Mouse (Mus musculus): ENCODE data around the gene Ankrd28. TPM values are rescaled to one million over a fixed set of nuclear protein-coding genes. Genes with fewer than 3 reads are reported as not detected.

The Ankrd28 gene
- polyA plus RNA-seq, 1 experiment from 2014 or later = 12.1 TPM

DNA sequence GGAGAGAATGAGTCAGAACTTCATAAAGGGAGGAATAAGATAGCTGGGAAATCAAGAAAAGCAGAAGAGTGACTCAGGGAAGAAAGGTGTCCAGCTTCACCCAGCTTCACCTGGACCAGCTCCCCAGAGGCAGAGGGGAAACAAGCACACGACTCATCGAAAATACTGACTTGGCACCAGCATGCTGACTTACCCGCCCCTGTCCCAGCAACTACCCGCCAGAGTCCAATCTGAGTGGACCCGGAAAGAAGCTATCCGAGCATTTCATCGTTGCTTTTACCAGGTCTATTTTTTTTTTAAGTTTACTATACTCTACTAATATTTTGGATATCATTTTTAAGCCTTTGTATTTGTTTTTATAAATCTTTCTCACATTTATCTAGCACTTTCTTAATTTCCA lies 29.5 kb downstream of the Ankrd28 start:
- WGBS = 86% methylated on average over 7 of the region's 7 CpGs
- no peak for ATAC-seq (ENCODE audit: insufficient number of reproducible peaks, insufficient read depth, low FRiP score, low read depth)
- no peaks in the 10 kb centered on the region for H3K9me3 ChIP-seq (ENCODE audit: control insufficient read depth, low read depth, low read length)
- H3K27me3 ChIP-seq (ENCODE audit: control insufficient read depth, insufficient read depth, low read length) = no peaks in the 10 kb centered on the region
- no peak overlapping the region for H3K27ac ChIP-seq (ENCODE audit: low read length)
- no peak overlapping the region for H3K4me3 ChIP-seq (ENCODE audit: low read depth, low read length)
- H3K4me2 ChIP-seq (replicated peaks; ENCODE audit: low read depth, low read length) = no peak overlapping the region
- H3K36me3 ChIP-seq (ENCODE audit: control insufficient read depth, insufficient read depth, low read length) = no peaks in the 10 kb centered on the region
- no peaks in the 10 kb centered on the region for H3K4me1 ChIP-seq (ENCODE audit: control insufficient read depth, insufficient read depth, low read length)
- no peak overlapping the region for H3K9ac ChIP-seq (replicated peaks; ENCODE audit: low read depth, low read length)

DNA sequence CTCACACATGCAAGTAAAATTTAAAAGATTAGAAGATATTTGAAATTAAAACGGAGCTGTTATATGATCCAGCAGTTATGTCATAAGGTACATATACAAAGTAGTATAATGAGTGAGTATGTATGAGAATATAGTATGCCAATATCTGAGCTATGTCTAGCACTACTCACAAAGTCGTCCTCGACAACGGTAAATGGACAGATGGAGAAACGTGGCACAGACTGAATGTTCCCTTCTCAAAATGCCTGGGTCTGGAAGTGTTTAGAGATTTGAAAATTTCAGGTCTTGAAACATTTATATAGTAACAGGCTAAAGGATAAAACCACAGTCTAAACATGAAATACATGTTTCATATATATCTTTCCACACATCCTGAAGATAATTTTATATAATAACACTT lies 30.0 kb downstream of the Ankrd28 start:
- Histone ChIP-seq H3K27me3 (ENCODE audit: control insufficient read depth, insufficient read depth, low read length) (no peaks in the 10 kb centered on the region), H3K9me3 (ENCODE audit: control insufficient read depth, low read depth, low read length) (no peaks in the 10 kb centered on the region), H3K4me1 (ENCODE audit: control insufficient read depth, insufficient read depth, low read length) (no peaks in the 10 kb centered on the region), H3K4me3 (ENCODE audit: low read depth, low read length) (no peak overlapping the region), H3K27ac (ENCODE audit: low read length) (no peak overlapping the region), H3K9ac (replicated peaks; ENCODE audit: low read depth, low read length) (no peak overlapping the region), H3K4me2 (replicated peaks; ENCODE audit: low read depth, low read length) (no peak overlapping the region), H3K36me3 (ENCODE audit: control insufficient read depth, insufficient read depth, low read length) (no peaks in the 10 kb centered on the region)
- no peak for ATAC-seq (ENCODE audit: insufficient number of reproducible peaks, insufficient read depth, low FRiP score, low read depth)
- WGBS = 84% methylated on average over 5 of the region's 5 CpGs

- ATAC-seq (ENCODE audit: insufficient number of reproducible peaks, insufficient read depth, low FRiP score, low read depth) = no peak
- no peak overlapping the region for H3K27ac ChIP-seq (ENCODE audit: low read length)
- H3K9me3 ChIP-seq (ENCODE audit: control insufficient read depth, low read depth, low read length) = no peaks in the 10 kb centered on the region
- no peak overlapping the region for H3K4me2 ChIP-seq (replicated peaks; ENCODE audit: low read depth, low read length)
- no peaks in the 10 kb centered on the region for H3K27me3 ChIP-seq (ENCODE audit: control insufficient read depth, insufficient read depth, low read length)
- H3K4me3 ChIP-seq (ENCODE audit: low read depth, low read length) = no peak overlapping the region
- no peaks in the 10 kb centered on the region for H3K36me3 ChIP-seq (ENCODE audit: control insufficient read depth, insufficient read depth, low read length)
- no peaks in the 10 kb centered on the region for H3K4me1 ChIP-seq (ENCODE audit: control insufficient read depth, insufficient read depth, low read length)
- no peak overlapping the region for H3K9ac ChIP-seq (replicated peaks; ENCODE audit: low read depth, low read length)
- 72% methylated on average over 10 of the region's 10 CpGs for WGBS
Measured at GRCm38 (mm10) chr14:31798937-31799336, 31.5 kb downstream of the Ankrd28 start.

DNA sequence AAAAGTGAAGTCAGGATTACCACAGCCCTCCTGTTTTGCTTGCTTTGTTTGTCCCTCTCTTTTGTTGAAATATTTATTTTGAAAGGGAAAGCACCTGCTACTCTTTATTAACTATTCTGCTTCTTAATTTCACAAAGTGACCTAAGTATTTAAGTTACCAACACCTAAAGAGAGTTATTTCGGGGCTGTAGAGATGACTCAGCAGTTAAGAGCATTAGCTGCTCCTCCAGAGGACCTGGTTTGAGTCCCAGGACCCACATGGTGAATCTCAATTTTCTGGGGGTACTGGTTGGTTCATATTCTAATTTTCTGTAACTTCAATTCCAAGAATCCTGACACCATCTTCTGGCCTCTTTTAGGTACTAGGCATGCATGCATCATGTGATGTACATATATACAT lies 34.9 kb downstream of the Ankrd28 start:
- H3K36me3 ChIP-seq (ENCODE audit: control insufficient read depth, insufficient read depth, low read length) = no peaks in the 10 kb centered on the region
- H3K27ac ChIP-seq (ENCODE audit: low read length) = no peak overlapping the region
- H3K9me3 ChIP-seq (ENCODE audit: control insufficient read depth, low read depth, low read length) = no peaks in the 10 kb centered on the region
- H3K4me2 ChIP-seq (replicated peaks; ENCODE audit: low read depth, low read length) = no peak overlapping the region
- no peak for ATAC-seq (ENCODE audit: insufficient number of reproducible peaks, insufficient read depth, low FRiP score, low read depth)
- no peak overlapping the region for H3K9ac ChIP-seq (replicated peaks; ENCODE audit: low read depth, low read length)
- H3K27me3 ChIP-seq (ENCODE audit: control insufficient read depth, insufficient read depth, low read length) = no peaks in the 10 kb centered on the region
- no peaks in the 10 kb centered on the region for H3K4me1 ChIP-seq (ENCODE audit: control insufficient read depth, insufficient read depth, low read length)
- no peak overlapping the region for H3K4me3 ChIP-seq (ENCODE audit: low read depth, low read length)
- 43% methylated on average over 1 of the region's 1 CpGs for WGBS

GRCm38 (mm10) chr14:31794776-31795126 lies 35.7 kb downstream of the Ankrd28 start:
- no peaks in the 10 kb centered on the region for H3K36me3 ChIP-seq (ENCODE audit: control insufficient read depth, insufficient read depth, low read length)
- H3K4me2 ChIP-seq (replicated peaks; ENCODE audit: low read depth, low read length) = no peak overlapping the region
- no peaks in the 10 kb centered on the region for H3K4me1 ChIP-seq (ENCODE audit: control insufficient read depth, insufficient read depth, low read length)
- 40% methylated on average over 1 of the region's 1 CpGs for WGBS
- no peaks in the 10 kb centered on the region for H3K27me3 ChIP-seq (ENCODE audit: control insufficient read depth, insufficient read depth, low read length)
- no peak overlapping the region for H3K9ac ChIP-seq (replicated peaks; ENCODE audit: low read depth, low read length)
- ATAC-seq (ENCODE audit: insufficient number of reproducible peaks, insufficient read depth, low FRiP score, low read depth) = no peak
- no peaks in the 10 kb centered on the region for H3K9me3 ChIP-seq (ENCODE audit: control insufficient read depth, low read depth, low read length)
- no peak overlapping the region for H3K4me3 ChIP-seq (ENCODE audit: low read depth, low read length)
- H3K27ac ChIP-seq (ENCODE audit: low read length) = no peak overlapping the region

- 60% methylated on average over 4 of the region's 4 CpGs for WGBS
- Histone ChIP-seq H3K9me3 (ENCODE audit: control insufficient read depth, low read depth, low read length) (no peaks in the 10 kb centered on the region), H3K27me3 (ENCODE audit: control insufficient read depth, insufficient read depth, low read length) (no peaks in the 10 kb centered on the region), H3K9ac (replicated peaks; ENCODE audit: low read depth, low read length) (no peak overlapping the region), H3K4me1 (ENCODE audit: control insufficient read depth, insufficient read depth, low read length) (no peaks in the 10 kb centered on the region), H3K4me3 (ENCODE audit: low read depth, low read length) (no peak overlapping the region), H3K27ac (ENCODE audit: low read length) (no peak overlapping the region), H3K36me3 (ENCODE audit: control insufficient read depth, insufficient read depth, low read length) (no peaks in the 10 kb centered on the region), H3K4me2 (replicated peaks; ENCODE audit: low read depth, low read length) (no peak overlapping the region)
- no peak for ATAC-seq (ENCODE audit: insufficient number of reproducible peaks, insufficient read depth, low FRiP score, low read depth)
Measured at GRCm38 (mm10) chr14:31793979-31794775, 36.3 kb downstream of the Ankrd28 start.

DNA sequence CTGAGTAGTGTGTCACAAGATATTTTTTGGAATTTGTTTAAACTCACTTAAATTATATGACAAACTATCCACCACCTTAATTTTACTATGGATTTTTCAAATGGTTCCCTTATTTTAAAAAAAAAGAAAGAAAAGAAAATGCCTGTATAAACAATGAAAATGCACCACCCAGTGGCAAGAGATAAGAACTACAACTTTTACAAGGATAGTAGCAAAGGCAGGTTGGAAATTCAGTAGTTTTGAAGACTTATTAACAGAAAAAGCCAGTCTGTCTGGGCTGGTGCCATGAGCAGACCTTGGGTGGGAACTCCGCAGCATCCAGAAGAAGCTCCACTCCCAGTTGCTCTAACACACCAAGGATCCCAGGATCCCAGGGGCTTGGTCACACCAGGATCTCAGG lies 39.7 kb downstream of the Ankrd28 start:
- no peak overlapping the region for H3K4me2 ChIP-seq (replicated peaks; ENCODE audit: low read depth, low read length)
- WGBS = 64% methylated on average over 1 of the region's 1 CpGs
- H3K4me1 ChIP-seq (ENCODE audit: control insufficient read depth, insufficient read depth, low read length) = 0 out of 2 replicates have a peak, but pooled peaks cover 3% of the 10 kb centered on the region
- no peak overlapping the region for H3K4me3 ChIP-seq (ENCODE audit: low read depth, low read length)
- H3K27me3 ChIP-seq (ENCODE audit: control insufficient read depth, insufficient read depth, low read length) = no peaks in the 10 kb centered on the region
- no peak for ATAC-seq (ENCODE audit: insufficient number of reproducible peaks, insufficient read depth, low FRiP score, low read depth)
- no peak overlapping the region for H3K27ac ChIP-seq (ENCODE audit: low read length)
- H3K36me3 ChIP-seq (ENCODE audit: control insufficient read depth, insufficient read depth, low read length) = no peaks in the 10 kb centered on the region
- H3K9me3 ChIP-seq (ENCODE audit: control insufficient read depth, low read depth, low read length) = no peaks in the 10 kb centered on the region
- no peak overlapping the region for H3K9ac ChIP-seq (replicated peaks; ENCODE audit: low read depth, low read length)

- H3K4me1 ChIP-seq (ENCODE audit: control insufficient read depth, insufficient read depth, low read length) = 0 out of 2 replicates have a peak, but pooled peaks cover 6% of the 10 kb centered on the region
- no peak overlapping the region for H3K4me3 ChIP-seq (ENCODE audit: low read depth, low read length)
- no peak for ATAC-seq (ENCODE audit: insufficient number of reproducible peaks, insufficient read depth, low FRiP score, low read depth)
- WGBS = 57% methylated on average over 2 of the region's 2 CpGs
- H3K4me2 ChIP-seq (replicated peaks; ENCODE audit: low read depth, low read length) = no peak overlapping the region
- H3K36me3 ChIP-seq (ENCODE audit: control insufficient read depth, insufficient read depth, low read length) = no peaks in the 10 kb centered on the region
- no peak overlapping the region for H3K27ac ChIP-seq (ENCODE audit: low read length)
- no peaks in the 10 kb centered on the region for H3K27me3 ChIP-seq (ENCODE audit: control insufficient read depth, insufficient read depth, low read length)
- H3K9ac ChIP-seq (replicated peaks; ENCODE audit: low read depth, low read length) = no peak overlapping the region
- H3K9me3 ChIP-seq (ENCODE audit: control insufficient read depth, low read depth, low read length) = no peaks in the 10 kb centered on the region
Measured at GRCm38 (mm10) chr14:31786906-31787305, 43.5 kb downstream of the Ankrd28 start.

- ATAC-seq (ENCODE audit: insufficient number of reproducible peaks, insufficient read depth, low FRiP score, low read depth) = no peak
- Histone ChIP-seq H3K27me3 (ENCODE audit: control insufficient read depth, insufficient read depth, low read length) (no peaks in the 10 kb centered on the region), H3K9me3 (ENCODE audit: control insufficient read depth, low read depth, low read length) (no peaks in the 10 kb centered on the region), H3K27ac (ENCODE audit: low read length) (no peak overlapping the region), H3K9ac (replicated peaks; ENCODE audit: low read depth, low read length) (no peak overlapping the region), H3K36me3 (ENCODE audit: control insufficient read depth, insufficient read depth, low read length) (no peaks in the 10 kb centered on the region), H3K4me2 (replicated peaks; ENCODE audit: low read depth, low read length) (no peak overlapping the region), H3K4me1 (ENCODE audit: control insufficient read depth, insufficient read depth, low read length) (peaks cover 15% of the 10 kb centered on the region; the same call in 1 of the 2 replicates), H3K4me3 (ENCODE audit: low read depth, low read length) (no peak overlapping the region)
Measured at GRCm38 (mm10) chr14:31785681-31786080, 44.8 kb downstream of the Ankrd28 start.

All from stomach, embryonic 14.5 days (tissue).